Mouse (Mus musculus) kidney, postnatal 36 days (tissue): ENCODE data around the gene Whrn.

Experiments used
- DNase-seq, 2 experiments: peaks; one replicate each; pipeline ENCODE4 v3.0.0; 2021 to 2022; ENCODE audit warnings: mixed read lengths in 2 of 2

Gene Whrn

DNA sequence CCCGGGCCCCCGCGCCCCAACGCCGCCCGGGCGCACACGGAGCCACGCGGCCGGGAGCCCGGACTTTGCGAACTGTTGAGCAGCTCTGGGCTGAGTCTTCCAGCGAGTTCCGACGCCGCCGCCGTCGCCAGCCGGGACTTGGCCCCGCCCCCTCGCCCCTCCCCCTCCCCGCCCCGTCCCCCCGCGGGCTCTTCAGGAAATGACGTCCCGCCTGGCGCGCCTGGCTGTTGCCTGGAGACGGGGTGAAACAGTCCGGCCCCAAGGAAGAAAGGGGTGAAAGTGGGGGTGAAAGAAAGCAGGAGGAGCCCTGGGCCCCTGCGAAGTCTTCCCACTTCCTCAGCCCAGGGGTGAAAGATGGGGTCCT, at the start of gene Whrn:
TSS of gene Whrn (minus strand) at position 77 of the 364 bp plus-strand sequence.
- DNase-seq: peak; percentile 83 to 90

DNA sequence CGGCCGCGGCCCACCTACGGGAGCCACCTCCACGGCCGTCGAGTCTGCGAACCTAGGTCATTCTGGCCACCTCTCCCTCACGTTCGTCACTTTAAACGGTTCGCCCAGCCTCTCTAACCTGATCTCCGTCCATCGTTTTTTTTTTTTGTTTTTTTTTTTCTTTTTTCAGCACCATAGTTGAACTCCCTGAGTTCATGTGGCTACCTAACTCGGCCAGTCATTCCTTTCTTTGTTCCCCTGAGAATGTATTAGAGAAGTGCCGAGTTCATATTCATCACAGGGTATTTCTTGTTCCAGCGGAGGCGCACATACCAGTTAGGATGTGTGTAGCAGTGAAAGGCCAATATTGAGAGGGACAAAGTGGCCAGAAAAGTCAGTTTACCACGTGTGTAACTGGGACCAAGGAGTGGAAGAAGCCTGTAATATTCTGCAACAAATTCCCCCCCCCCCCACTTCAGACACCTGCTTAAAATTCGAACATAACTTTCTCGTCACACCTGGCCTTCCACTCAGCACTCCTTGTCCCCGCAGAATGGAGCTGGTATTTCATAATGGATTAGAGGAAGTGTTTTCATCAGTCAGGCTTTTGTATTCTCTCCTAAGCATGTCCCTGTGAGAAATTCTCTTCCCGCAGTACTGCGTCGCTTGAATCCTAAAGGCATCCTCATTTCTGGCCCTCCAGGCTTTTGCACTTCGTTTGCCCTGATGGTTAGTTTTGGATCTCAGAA, 49.6 kb upstream of the Whrn start:
- DNase-seq: no peak

DNA sequence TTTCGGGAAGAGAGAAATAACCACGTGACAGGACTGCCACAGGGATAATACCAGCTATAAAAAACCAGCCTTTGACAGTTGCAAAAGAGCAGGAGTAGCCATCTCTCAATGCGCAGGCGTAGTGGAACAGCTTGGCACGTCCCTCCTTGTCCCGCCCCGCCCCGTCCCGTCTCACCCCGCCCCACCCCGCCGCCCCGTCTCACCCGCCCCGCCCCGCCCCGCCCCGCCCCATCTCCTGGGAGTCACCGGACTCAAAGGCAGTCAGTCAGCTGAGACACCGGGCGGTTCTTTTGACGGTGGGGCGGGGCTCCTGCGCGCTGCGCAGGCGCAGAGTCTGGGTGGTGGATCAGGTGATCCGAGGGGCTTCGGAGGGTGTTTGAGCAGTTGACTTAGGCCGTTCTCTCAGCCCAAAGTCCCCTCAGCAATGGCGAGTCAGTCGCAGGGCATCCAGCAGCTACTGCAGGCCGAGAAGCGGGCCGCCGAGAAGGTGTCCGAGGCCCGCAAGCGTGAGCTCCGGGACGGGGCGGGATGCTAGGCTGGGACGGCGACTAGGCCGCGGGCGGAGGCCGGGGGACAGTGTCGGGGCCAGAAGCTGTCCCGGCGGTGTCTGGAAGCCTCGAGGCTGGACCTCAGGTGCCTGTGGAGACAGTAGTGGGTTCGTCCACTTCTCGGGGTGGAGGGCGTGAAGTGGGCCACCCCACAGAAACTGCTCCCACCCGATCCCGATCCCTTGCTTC, 48.9 kb upstream of the Whrn start, which contains the start of gene Atp6v1g1:
TSS of gene Atp6v1g1 (plus strand) at position 279 of the 737 bp plus-strand sequence.
- DNase-seq: peak; percentile 97

DNA sequence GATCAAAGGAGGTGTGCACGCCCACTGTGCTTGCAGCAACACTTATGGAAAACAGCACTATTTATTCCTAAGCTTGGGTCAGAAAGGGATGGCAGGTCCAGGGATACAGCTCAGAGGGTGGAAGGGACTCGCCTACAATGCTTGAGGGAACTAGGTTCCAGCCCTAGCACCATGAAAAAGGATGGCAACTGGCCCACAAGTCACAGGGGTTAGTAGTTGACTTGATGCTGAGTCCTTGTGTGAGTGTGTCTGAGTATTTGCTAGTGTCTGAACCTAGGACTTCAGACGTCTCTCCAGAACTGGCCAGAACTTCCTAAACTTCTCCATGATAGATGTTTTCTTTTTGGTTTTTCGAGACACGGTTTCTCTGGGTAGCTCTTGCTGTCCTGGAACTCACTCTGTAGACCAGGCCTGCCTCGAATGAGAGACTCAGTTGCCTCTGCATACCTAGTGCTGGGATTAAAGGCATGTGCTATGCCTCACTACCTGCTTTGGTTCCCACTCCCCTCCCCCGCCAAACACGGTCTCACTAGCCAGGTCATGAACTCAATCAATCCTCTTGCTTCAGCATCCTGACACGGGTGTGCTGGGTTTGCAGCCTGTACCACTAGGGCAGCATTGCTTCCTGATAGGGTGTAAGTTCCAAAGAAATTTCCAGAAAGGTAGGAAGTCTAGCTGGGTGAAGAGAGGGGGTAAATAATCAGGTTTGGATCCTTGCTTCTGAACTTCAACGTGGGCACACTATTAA, 48.1 kb upstream of the Whrn start:
- DNase-seq: peak; percentile 35 to 46

DNA sequence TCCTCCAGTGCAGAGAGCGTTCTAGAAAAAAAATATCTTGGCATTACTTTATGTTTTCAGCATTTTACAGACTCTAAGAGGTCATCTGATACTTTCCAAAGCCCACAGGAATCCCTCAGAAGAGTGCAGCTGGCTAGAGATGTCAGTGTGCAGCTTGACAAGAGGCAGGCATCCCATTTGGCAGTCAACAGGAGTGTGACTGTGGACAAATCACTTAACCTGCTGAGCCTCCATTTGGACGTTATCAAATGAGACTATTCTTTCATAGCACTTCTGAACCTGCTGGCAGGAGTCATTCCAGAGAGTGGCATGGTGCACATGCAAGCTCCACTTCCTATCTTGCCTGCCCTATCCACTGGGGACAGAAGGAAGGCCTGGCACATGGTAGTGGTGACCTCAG, 46.4 kb upstream of the Whrn start:
- DNase-seq: no peak

DNA sequence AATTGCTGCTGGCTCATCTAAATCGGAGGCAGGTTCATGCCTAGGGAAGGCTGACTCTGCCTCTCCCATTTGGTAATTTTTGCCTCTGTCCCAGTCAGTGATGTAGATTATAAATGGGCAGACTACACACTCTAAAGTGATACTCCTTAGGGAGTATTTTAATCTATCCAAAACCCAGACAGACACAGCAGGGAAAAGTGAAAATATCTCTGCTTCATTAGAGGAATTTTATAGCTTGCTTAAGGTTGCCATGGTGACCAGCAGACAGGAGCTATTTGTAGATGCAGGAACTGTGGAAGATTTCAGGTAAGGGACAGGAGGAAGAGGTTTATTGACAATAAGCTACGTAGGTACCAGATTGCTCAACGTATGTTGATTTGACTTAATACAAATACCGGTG, 41.8 kb upstream of the Whrn start:
- no peak for DNase-seq

DNA sequence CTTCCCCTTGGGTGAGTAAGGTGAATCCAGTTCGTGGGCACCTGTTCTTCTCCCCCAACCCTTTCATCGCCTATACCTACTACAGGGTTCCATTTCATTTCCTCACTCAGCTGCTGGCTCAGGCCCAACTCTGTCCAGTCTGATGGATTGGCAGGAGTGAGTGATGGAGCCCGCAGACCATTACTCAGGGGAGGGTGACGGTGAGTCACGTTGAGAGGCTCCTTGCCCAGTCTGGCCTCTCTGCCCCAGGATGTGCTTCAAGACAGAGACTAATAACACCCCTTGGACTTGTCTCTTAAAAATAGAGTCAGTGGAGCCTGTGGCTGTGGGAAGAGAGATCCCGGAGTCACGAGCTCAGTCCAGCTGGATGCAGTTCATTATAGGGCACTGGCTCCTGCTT, 34.6 kb upstream of the Whrn start:
- no peak for DNase-seq

DNA sequence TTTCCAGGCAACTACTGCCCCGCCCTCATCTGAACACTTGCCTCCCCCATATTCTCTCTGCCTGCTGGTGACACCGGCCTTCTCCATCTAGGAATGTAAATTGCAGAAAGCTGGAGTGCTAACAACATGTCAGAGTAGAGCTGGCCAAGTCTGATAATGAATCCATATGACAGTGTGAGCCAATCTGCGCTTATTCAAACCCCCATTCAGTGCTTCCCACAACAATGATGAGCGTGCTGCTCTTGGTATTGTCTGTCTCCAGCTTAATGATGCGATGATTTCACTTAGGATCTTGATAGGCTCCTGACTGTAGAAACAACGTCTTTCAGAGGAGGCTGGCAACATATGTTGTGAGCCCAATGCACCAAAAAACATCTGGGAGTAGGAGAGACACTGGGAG, 33.2 kb upstream of the Whrn start:
- no peak for DNase-seq

DNA sequence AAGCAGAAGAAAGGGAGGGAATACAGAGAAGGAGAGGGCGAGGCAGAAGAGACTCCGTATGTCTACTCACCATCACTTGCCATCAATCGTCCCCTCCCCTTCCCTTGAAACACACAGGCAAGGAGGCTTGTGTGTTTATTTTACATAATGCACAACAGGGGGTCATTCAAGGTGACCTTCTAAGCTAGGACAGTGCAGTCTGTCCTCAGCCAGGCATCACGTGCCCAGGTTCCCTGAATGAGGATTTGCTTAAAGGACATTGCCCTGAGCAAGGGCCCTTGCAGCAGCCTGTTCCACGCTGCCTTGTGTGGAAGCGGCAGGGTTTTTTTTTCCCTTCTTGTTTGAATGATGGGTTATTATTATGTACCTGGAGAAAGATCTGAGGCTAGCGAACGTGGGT, 29.7 kb upstream of the Whrn start:
- peak in 1 of 2 experiments; percentile 35 for DNase-seq

DNA sequence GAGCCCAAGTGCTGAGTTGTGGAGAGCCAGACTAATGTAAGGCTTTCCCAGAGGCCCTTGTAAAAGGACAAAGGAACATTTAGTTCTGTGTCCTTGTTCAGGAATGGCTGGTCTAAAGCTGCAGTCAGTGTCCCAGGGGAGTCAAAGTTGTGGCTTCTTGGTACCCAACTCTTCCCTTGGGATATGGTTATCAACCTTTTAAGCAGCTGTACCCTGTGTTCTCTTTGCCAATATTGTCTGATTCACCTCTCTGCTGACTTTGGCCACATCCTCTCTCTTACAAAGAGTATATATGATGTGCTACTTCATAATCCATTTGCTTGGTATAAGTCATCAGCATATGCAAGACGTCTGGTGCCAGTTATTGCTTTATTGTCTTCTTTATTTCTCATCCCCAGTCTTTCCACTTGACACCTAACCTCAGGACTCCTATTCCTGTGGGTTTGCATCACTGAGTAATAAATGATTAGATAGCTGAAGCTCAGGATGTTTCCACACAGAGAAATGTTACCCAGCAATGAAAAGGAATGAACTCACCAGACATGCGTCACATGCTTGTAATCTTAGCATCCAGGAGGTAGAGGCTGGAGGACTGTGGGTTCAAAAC, 26.1 kb upstream of the Whrn start:
- DNase-seq: no peak

DNA sequence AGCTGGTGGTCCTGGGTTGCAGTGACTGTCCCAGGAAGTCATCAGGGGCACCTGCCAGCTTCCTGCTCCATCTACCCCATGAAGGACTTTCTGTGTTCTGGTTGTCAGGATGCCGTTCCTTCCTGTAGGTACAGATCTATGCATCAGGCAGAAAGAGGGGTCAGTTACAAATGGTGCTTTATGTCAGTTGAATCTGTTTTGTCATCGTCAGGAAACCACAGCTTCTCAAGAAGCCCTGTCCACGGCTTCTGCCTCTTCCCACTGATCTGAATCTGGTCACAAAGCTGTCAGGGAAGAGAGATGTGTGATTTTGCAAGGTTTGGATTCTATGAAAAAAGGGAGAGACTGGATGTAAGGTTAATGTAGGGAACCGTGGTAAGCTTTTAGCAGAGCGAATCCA, 19.2 kb upstream of the Whrn start:
- DNase-seq: no peak

DNA sequence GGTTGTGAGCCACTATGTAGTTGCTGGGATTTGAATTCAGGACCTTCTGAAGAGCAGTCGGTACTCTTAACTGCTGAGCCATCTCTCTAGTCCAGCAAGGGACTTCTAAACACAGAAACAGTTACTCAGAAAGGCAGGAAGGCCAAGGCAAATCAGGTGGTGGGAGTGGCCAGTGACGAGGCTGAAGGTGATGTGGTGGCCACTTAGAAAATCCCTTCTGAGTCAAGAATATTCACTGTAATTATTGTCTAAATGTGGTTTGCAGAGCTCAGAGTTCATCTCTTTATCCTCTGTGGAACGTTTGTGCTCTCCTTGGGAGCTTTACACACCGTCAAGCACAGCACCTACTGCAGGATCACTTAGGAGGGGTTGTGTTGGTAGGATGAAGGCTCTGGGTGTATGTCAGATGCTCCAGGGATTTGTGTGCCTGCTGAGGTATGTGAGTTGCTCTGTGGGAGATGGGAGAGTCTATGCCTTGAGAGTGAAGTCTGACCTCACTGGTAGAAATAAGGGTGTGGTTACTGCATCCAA, 18.7 kb upstream of the Whrn start:
- peak in 1 of 2 experiments; percentile 44 for DNase-seq

DNA sequence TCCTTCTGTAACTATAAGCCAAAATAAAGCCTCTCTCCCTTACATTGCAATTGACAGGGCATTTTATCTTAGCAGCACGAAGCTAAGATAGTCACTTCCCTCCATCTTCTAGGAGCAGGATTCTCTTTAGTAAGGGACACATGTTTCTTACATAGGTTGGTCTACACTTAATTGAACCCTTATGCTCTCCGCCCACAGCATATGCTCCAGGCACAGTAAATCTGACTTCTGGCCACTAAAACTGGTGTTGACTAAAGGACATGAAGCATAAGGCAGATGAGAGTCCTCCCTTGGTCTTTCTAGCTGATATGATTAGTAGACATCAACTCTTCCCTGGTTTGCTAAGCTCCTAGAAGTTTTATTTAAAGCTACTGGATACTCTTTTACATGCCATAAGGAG, 17.1 kb upstream of the Whrn start:
- DNase-seq: no peak

DNA sequence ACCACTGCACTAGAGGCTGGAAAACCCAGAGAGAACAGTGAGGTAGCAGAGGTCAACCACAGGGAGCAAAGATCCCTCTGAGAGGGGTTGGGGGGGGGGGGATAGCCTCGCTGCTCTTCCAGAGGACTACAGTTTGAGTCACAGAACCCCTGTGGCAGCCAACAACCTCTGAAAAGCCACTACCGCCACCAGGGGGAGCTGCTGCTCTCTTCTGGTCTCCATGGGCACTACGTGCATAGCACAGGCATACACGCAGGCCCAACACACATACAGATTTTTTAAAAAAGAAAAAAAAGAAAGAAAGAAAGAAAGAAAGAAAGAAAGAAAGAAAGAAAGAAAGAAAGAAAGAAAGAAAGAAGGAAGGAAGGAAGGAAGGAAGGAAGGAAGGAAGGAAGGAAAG, 12.4 kb upstream of the Whrn start:
- peak; percentile 81 to 95 for DNase-seq

DNA sequence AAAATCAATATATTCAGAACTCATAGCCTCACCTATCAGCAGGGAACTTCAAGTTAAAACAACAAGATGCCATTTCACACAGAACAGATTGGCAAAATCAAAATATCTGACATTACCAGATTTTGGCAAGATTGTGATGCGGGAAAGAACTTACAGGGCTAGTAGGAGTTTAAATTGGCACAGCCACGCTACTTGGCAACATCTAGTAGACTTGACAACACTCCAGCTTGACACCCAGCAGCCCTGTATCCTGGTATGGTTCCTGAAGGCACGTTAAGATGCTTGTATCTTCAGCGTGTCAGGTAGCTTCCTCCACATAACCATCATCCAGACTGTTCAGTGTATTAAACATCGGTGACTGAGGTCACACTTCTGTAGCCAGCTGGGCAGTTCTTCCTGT, 11.7 kb upstream of the Whrn start:
- no peak for DNase-seq

DNA sequence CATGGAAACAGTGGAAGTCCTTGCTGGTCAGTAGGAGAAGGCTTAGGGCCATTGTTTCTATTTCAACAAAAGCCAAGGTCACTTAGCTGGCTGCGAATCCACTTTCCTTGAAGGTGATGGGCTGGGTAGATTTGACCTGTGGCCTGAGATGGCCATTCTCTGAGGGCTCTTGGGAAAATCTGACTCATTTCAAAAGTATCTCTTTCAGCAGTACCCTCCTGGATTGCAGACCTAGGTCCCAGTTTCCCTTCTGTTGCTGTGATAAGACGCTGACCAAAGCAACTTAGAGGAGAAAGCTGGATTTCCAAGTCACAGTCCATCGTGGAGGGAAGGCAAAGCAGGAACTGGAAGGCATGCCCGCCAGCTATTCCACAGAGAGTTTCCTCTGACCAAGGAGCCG, 8.2 kb upstream of the Whrn start:
- no peak for DNase-seq

DNA sequence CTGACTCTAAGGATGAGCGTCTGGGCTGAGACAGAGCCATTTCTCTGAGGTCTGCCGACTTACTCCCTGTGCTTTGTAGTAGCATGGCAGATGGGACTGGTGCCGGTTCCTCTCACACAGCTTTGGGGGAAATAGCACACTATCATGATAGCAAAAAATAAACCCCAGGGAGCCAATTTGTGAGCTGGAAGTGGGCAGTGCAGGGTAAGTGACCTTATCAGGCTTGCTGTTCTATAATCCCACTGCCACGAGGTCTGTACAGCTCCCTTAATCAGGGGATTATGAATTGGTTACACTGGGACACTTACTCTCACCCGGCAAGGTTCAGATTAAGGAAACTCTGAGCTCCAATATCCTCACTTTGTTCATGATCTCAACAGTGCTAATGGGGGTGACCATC, 5.3 kb upstream of the Whrn start:
- no peak for DNase-seq

DNA sequence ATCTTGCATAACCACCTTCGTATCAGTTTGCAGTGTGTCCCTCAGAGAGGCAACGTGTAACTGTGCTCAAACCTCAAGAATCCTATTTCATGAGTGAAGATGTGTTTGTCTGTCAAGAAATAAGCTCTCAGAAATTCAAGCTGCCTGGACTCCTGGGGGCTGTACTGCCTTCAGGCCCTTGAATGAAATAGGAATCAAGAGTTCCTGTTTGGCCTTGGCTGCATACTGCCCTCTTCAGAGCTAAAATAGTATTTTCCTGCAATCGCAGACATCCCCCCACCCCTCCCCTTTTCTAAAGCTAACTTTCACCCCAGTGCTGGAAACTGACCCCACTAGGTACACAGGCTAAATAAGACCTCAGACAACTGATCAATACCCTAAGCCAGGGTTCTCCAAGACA, 2.6 kb upstream of the Whrn start:
- no peak for DNase-seq

DNA sequence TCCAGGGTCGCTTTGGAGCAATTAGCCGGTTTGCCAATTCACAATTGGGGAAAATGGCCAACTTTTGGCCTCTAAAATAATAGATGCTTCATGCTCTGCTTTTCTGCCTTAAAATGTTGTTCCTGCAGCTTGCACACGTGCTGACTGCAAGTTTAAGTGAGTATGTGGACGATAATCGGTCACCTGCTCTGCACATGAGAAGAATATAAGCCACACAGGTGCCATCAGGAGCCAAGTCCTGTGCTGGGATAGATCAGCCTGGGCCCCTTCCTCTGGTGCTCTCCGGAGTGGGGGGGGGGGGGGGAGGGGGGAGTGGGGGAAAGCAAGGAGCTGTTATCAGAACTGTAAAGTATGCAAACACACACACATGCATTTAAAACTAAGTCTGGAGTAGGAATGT, 521 bp upstream of the Whrn start:
- no peak for DNase-seq

DNA sequence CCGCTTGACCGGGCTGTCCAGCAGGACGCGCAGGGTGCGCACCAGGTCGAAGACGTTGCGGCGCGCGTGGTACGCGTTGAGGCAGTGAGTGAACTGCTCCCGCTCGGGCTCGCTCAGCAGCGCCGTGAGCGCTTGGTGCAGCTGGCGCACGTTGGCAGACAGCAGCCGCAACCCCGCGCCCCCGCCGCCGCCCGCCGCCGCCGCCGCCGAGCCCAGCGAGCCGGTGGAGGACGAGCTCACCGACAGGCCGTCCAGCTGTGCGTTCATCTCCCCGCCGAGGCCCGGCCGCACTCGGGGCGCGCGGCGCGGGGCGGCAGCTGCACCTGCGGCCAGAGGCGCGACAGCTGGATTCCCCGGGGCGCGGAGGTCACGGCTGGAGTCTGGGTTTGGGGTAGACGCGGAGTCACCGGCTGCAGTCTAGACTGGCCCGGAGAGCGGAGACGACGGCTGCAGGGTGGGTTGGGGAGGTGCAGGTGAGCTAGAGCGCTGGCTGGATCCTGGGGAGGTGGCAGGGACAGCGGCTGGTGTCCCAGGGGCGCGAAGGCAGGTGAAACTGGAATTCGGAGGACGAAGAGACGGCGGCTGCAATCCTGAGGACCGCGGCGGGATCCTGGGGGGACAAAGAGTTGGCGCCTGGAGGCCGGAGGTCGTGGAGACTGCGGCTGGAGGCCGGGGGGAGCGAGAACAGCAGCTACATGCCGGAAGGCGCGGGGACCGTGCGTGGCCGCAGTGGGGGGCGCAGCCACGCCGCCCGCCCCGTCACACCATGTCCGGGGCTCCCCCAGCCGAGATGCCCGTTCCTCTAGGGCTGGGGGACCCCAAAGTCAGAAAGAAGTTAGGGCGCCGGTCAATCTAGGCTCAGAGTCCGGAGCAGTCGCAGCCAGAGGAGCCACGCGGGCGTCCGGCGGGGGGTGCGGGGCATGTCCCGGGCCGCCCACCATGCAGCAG, 550 bp downstream of the Whrn start:
- DNase-seq: peak; percentile 55 to 70

DNA sequence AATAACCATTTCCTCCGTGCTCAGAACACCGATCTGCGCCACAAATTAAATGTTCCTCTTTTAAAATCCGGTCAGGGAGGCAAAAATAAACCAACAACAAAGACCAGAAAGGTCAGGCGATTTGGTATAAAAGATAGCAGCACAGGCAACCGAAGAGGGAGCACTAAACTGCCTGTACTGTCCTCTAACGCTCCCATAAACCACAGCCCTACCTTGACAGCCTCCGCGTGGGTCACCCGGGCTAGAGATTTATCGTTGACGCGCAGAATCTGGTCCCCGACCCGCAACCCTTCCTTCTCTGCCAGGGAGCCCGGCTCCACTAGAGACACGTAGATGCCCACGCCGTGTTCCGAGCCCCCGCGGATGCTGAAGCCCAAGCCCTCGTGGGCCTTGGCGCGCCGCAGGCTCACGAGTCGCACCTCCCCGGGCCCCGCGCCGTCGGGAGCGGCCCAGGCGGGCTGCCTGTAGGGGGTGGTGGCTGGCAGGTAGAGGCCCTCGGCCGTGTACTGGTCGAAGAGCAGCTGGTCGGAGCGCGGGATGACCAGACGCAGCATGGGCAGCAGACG, 1.3 kb downstream of the Whrn start:
- DNase-seq: no peak
